Mouse (Mus musculus): ENCODE measurements around the gene Fnip2.

- TF ChIP-seq HCFC1 (IDR thresholded peaks at IDR 0.05; ENCODE audit: borderline replicate concordance, insufficient read depth, low read length) (no peak), CHD2 (IDR thresholded peaks at IDR 0.05; ENCODE audit: low read depth, low read length) (no peak), ZNF384 (IDR thresholded peaks at IDR 0.05; ENCODE audit: low read depth, low read length) (no peak), ZC3H11A (IDR thresholded peaks at IDR 0.05; ENCODE audit: borderline replicate concordance, low read depth, low read length) (no peak), MAFK (IDR thresholded peaks at IDR 0.05; ENCODE audit: insufficient read depth, low read depth, low read length) (no peak)
Measured at GRCm38 (mm10) chr3:79555061-79555460, 12.5 kb downstream of the Fnip2 start.
